Mouse (Mus musculus): ENCODE data around the gene Rin1.
"Not testable (repeated sequence)": the region's sequence is repeated elsewhere in the genome, so short reads cannot be mapped to it uniquely, and the experiment has no call there.

The Rin1 gene

DNA sequence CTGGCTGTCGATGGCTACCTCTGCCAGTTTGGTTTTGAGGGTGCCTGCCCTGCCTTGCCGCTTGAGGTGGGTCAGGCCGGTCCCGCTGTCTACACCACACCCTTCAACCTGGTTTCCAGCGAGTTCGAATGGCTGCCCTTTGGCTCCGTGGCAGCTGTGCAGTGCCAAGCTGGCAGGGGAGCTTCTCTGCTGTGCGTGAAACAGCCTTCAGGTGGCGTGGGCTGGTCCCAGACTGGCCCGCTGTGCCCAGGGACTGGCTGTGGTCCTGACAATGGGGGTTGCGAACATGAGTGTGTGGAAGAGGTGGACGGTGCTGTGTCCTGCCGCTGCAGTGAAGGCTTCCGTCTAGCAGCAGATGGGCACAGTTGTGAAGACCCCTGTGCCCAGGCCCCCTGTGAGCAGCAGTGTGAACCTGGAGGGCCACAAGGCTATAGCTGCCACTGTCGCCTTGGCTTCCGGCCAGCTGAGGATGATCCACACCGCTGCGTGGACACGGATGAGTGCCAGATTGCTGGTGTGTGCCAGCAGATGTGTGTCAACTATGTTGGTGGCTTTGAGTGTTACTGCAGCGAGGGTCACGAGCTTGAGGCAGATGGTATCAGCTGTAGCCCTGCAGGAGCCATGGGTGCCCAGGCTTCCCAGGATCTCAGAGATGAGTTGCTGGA is 18.4 kb downstream of the Rin1 start:
- no peak for DNase-seq (ENCODE audit: low spot score in 2 of 2)

DNA sequence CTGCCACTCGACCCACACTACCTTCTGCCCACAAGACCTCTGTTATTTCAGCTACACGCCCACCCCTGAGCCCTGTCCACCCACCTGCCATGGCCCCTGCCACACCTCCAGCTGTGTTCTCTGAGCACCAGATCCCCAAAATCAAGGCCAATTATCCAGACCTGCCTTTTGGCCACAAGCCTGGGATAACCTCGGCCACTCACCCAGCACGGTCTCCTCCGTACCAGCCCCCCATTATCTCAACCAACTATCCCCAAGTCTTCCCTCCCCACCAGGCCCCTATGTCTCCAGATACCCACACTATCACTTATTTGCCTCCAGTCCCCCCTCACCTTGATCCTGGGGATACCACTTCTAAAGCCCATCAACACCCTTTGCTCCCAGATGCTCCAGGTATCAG is 19.2 kb downstream of the Rin1 start:
- no peak for DNase-seq (ENCODE audit: low spot score in 2 of 2)

DNA sequence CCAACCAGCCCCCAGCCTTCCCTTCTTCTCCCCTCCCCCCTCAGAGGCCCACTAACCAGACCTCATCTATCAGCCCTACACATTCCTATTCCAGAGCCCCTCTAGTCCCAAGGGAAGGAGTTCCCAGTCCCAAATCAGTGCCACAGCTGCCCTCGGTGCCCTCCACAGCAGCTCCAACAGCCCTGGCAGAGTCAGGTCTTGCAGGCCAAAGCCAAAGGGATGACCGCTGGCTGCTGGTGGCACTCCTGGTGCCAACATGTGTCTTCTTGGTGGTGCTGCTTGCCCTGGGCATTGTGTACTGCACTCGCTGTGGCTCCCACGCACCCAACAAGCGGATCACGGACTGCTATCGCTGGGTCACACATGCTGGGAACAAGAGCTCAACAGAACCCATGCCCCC is 19.7 kb downstream of the Rin1 start:
- no peak for DNase-seq (ENCODE audit: low spot score in 2 of 2)

DNA sequence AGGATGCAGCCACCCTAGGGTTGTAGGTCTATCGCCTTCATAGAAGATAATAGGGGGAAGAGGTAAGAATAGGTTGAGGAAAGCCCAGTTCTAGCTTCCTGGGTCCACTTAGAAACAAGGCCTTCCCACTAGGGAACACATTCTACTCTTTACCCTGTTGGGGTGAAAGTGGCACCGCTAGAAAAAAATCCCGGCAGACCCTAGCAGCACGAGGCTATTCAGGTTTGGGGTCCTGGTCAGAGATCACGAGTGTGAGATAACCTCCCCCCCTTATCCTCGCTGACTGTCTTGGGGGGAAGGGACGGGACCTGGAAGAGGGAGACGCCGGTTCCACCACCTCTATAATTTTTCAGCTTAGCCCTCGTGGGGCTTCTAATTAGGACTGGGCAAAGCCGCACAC is 20.8 kb downstream of the Rin1 start:
- no peak for DNase-seq (ENCODE audit: low spot score in 2 of 2)

DNA sequence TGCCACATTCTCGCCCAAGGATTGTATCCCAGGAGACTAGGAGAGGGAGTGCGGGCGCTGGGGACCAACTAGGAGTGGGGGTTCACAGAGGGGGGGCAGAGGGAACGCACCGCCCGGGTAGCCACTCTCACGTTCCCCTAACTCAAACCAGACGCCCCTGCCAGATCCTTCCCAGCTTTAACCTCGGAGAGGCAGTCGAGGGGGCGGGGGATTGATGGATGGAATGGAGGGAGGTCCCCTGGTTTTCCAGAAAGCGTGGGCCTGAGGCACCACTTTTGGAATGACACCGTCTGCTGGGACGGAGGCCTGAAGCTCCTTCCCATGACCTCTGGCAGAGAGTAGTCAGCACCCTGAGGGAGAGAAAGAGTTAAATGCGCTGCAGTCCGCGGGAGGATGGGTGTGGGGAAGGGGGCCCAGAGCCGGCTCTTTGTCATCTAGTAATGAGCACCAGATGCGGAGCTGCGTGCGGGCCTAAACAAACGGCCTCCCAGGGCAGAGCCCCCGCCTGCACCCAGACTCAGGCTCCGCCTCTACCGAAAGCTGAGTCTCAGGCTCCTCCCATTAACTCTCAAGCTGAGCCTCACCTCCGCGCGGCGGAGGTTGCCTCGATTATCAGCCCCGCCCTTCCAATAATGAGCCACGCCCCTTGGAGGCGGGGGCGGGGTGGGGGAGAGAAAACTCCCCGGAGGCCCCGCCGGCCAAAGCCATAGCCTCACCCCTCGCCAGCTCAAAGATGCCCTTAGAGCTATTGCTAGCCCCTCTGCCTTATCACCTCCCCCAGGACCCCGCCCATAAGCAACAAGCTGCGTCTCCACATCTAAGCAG is 21.5 kb downstream of the Rin1 start:
- DNase-seq (ENCODE audit: low spot score in 2 of 2): peak; percentile 66 to 80

DNA sequence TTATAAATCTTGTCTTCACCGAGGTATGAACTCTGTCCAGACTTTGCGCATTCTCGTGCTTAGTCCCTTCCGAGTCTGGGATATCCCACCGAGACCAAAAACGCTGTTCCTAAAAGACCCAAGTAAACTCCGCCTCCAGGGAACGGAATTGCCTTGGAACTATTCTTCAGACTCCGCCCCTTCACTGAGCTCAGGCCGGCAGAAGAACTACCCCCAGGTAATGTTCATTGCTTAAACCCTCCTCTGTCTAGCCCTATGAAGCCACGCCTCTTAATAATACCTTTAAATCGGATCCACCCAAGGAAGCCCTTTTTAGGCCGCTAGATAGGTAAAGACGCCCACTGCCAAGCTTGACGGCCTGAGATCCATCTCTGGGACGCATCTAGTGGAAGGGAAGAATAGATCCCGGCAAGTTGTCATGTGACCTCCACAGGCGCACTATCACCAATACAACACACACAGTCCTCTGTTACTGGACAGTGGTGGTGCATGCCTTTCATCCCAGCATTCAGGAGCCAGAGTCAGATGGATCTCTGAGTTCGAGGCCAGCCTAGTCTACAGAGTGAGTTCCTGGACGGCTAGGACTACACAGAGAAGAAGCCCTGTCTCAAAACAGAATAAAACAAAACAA is 22.2 kb downstream of the Rin1 start:
- no peak for DNase-seq (ENCODE audit: low spot score in 2 of 2)

DNA sequence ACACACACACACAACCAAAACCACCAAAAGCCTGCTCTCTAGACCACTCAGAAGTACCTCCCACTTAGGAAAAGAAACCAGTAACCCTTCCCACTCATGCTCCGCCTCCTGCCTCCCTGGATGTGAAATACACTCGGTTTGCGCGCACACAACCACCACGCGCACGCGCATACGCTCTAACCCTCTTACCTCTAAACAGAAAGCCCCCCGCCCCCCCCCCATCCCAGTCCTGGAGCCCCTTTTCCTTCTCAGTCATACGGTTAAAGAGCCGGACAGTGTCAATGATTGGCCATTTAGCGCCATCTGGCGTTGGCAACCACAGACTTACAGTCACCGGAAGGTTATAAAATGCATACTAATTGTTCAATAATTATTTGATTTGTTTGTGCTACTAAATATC is 22.7 kb downstream of the Rin1 start:
- peak in 1 of 2 experiments; percentile 37 for DNase-seq (ENCODE audit: low spot score in 2 of 2)

DNA sequence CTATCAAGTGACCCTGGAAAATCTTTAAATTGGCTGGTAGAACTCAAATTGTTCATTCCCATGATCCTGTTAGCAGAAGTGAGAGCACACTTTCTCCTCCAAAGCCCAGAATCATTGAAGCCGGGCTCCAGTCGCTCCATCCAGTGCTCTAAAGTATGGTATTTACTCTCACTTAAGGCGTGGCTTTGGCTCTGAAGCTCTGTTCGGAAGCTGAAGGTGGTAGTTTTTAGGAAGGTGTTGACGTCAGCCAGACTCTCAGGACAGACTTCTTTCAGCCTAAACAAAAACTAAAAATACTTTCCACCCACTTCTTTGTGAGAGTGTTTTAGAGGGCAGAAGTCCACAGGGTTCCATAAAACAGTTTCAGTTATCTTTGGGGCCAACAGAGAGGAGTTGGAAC is 23.2 kb downstream of the Rin1 start:
- DNase-seq (ENCODE audit: low spot score in 2 of 2): no peak

DNA sequence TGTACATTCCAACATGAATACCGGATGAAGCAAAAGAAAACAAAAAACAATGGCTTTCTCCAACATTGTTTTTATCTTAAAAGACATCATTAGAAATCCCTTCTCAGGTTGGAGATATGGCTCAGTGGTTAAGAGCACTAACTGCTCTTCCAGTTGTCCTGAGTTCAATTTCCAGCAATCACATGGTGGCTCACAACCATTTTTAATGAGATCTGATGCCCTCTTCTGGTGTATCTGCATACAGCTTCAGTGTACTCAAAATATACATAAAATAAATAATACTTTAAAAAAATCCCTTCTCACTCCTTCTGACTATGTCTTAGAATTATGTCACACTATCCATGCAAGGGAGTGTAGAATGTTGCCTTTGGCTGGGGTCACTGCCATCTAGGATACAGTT is 29.0 kb downstream of the Rin1 start:
- DNase-seq (ENCODE audit: low spot score in 2 of 2): no peak

DNA sequence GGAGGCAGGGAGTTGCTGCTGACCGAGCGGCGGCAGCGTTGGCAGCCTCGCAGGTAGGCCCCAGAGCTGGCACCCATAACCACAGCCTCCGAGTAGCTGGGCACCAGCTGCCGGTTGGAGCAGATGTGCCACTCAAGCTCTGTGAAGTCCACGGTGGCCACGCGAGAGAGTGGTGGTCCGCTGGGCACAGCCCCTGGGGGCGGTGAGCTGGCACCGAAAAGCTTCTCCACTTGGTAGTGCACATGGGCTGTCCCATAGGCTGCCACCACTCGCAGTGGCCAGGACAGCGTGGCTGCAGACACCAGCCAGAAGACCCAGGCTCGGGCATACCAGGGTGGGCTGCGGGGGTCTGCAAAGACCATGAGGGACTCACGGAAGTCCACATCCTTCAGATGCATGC is 31.7 kb downstream of the Rin1 start:
- no peak for DNase-seq (ENCODE audit: low spot score in 2 of 2)

DNA sequence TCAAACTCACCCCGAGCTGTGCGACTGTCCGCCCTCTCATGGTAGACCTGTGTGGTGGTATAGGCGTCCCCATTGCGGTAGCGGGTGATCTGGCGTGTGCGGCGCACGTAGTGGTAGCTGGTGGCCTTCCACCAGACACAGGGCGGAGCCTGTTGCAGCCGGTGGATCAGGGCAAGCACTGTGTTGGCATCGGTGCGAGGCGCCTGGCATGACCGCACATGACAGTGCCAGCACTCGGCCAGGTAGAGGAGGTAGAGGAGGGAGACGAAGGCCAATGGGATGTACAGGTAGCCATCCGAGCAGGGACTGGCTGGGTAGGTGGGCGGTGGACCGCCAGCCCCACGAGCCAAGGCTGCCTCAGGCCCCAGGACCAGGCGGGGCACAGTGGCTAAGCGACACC is 32.3 kb downstream of the Rin1 start:
- DNase-seq (ENCODE audit: low spot score in 2 of 2): no peak

DNA sequence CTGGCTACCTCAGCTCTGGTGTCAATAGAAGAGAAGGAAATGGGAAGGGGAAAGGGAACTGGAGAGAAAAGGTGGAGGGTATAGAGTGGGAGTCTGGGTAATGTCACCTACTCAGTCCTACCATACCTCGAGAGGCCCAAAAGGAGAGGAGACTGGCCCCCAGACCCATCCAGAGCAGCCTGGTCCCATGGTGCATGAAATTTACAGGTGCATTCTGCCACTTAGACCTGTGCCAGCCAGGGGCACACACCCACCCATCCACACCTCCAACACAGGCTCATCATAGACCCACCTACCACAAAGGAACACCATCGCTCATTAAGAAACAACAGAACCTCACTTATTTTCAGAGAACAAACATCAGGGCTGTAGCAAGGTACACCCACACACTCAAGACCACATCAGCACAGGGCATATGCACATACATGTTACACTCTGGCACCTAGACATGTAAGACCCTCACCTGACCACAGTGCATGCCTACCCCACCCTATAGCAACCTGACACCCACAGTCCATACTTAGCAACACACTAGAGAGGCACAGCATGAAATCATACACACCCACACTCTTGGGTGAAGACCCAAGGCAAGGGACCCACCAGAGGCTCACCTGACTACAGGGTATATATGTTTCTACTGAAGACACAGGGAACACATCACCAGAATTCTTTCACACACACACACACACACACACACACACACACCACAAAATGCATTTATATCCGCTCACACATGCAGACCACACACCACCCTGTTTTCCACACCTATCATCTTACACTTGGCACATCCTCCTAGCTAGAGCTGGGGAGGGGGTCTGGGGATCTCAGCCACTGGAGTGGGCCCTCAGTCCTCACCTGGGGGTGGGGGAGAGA is 33.9 kb downstream of the Rin1 start:
- DNase-seq (ENCODE audit: low spot score in 2 of 2): peak; percentile 54 to 64

DNA sequence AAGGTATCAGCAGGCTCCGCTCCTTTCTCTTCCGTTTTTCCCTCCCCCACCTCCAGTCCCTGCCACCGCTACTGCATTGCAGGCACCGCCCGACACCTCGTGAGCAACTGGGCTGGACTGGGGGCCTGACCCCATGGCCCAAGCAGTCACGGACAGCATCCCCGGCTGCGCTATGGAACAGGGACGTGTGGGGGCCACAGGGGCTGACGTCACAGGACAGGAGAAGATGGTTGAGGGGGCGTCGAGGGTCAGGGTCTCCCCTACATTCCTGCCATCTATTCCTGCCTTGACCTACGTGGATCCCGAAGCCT is 34.5 kb downstream of the Rin1 start:
- DNase-seq (ENCODE audit: low spot score in 2 of 2): peak in 1 of 2 experiments; percentile 67

DNA sequence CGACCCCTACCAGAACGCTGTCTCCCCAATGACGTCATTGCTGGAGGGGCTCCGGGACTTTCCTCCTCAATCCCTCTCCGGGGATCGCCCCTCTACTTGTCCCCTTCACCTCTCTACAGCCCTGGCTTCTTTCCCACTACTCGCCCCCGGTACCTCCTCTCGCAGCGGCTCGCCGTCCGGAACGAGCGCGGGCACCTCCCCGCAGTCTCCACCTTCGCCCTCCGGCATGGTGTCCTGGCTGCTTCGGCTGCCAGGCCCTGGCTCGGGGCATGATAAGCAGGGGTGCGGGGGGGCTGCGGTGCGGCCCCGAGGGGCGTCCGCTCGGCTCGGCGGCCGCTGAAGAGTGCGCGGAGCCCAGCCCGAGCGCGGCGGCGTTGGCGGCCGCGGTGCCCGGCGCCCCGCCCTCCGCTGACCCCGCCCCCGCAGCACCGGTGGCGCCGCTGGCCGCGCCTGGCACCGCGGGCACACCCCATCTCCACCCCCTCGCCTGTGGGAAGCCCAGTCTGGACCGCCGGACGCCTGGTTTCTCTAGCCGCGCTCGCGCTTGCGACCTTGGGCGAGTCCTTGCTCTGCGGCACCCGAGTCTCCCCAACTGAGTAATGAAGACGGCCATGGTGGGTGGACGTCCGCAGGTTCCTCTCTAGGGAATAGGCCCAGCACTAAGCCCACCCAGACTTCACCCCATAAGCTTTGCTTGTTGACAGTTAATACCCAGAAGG is 35.0 kb downstream of the Rin1 start, which contains the start of gene Tmem151a:
Gene Tmem151a (minus strand): TSS at position 387 of the 719 bp plus-strand sequence.
- peak; percentile 62 to 65 for DNase-seq (ENCODE audit: low spot score in 2 of 2)

DNA sequence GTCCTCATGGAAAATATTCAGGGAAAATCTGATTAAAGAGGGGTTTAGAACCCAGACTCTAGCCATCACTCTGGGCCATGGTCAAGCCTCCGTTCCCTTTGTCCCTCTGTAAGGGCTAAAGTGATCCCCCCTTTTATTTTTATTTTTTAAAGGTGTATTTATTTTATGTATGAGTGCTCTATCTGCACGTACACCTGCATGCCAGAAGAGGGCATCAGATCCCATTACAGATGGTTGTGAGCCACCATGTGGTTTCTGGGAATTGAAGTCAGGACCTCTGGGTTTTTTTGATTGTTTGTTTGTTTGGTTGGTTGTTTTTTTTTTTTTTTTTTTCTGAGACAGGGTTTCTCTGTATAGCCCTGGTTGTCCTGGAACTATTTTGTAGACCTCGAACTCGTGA is 36.3 kb downstream of the Rin1 start:
- not testable (repeated sequence) for DNase-seq (ENCODE audit: low spot score in 2 of 2)

DNA sequence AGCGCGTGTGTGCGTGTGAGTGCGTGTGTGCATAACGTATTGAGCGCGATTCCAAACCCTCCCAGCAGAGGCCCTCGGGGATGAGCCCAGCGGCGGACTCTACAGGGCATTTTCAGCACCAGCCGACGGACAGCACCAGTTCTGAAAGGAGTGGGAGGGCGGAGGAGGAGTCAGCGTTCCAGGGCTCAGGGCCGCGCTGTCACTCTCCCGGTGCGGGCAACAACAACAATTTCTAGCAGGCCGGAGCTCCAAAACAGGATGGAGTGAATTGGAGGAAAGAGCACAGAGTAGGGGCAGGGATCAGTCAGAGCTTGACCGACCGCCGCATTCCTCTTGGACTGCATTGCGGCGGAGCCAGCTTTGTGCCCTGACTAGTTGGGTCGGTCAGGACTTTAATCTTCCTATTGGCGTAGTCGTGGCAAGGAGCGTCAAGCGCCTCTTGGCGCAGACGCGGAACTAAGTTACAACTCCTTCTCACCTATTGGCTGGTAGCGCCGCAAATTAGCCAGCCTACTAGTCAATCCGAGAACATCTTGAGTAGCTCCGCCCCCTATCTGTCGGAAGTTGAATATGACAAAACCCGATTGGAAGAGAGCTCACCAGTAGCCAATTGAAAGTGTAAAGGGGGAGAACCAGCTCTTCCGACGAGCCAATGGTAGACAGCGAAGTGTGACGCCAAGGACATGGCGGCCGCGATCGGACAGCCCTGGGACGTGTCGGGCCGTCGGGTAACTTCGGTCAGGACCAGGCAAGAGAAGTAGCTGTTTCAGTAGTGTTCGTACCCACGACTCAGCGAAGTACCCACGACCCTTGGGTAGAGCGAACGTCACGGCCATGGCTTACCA is 37.8 kb downstream of the Rin1 start, which contains the start of gene Yif1a:
Gene Yif1a (plus strand): TSS at position 655 of the 845 bp plus-strand sequence.
- DNase-seq (ENCODE audit: low spot score in 2 of 2): peak; percentile 97 to 99

DNA sequence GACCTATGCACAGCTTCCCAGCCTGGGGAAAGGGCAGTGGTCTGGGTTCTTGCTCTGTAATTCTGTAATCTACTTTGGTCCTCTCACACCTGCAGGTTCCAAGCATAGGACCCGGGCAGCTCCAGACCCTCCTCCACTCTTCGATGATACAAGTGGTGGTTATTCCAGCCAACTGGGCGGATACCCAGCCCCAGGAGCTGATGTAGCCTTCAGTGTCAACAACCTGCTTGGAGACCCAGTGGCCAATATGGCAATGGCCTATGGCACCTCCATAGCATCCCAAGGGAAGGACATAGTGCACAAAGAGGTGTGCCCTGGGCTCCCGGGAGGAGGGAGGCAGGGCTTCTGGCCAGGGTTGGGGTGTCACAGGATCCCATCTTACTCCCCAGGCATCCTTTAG is 39.0 kb downstream of the Rin1 start:
- peak in 1 of 2 experiments; percentile 44 for DNase-seq (ENCODE audit: low spot score in 2 of 2)

DNA sequence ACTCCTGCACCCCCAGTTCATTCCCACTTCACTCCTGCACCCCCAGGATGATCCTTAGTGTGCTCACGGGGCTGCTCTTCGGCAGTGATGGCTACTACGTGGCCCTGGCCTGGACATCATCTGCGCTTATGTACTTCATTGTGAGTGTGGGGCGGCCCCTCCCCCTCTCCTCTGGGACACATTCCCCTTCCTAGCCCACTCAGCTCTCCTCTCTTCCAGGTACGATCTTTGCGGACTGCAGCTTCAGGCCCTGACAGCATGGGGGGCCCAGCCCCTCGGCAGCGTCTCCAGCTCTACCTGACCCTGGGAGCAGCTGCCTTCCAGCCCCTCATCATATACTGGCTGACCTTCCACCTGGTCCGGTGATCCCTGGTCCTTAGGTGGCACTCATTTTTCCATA is 41.8 kb downstream of the Rin1 start:
- peak in 1 of 2 experiments; percentile 53 for DNase-seq (ENCODE audit: low spot score in 2 of 2)

DNA sequence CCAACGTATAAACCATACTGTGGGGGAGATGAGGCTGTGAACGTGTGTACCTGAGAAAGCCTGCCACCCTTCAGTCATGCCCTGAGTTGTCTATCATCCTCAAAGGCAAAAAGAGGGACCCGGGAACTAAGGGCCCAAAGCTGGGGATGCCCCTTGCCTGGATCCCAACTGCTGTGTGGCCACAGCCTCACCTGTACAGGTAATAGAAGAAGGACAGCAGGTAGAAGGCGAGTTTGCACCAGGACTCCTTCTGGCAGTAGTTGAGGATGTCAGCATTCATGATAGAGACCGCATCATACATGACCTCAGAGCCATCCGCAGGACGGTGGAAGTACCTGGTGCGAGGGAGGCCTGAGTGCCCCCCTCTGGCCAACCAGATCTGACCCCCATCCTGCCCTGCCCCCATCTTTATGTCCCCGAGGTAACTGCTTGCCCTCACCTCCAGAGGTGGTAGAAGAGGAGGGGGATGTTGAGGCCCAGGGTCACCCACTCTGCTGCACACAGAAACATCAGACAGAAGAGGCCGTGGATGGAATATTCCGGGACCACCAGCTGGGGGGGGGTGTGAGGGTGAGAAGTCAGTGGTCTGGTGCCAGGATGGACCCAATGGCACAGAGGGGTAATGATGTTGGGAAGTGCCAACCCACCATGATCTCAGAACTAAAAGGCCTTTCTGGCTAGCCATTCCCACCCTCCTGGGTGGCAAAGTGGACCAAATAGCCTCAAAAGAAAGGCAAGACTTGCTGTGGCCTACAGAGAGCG is 43.4 kb downstream of the Rin1 start:
- DNase-seq (ENCODE audit: low spot score in 2 of 2): no peak

DNA sequence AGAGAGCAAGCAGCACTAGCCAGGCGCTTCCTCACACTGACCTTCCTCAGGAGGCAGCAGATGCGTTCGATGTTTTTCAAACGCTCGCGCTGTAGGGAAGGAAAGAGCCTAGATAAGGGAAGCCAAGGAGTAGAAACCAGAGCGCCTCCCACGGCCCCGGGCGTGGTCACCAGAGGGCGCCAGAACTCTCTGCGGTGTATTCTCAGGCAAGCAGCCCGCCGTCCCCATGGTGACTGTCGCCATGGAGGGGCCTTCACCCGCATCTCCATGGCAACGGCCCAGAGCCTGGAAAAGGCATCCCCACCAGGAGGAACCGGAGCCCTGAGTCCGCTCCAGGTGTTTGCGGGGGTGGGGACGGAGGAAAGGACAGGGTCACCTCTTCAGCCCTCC is 44.0 kb downstream of the Rin1 start:
- DNase-seq (ENCODE audit: low spot score in 2 of 2): peak; percentile 98 to 99

Measured in right cerebral cortex, postnatal 10 days (tissue).